Mouse (Mus musculus) intestine, postnatal 0 days (tissue): Measurements from ENCODE around the gene Prickle3. TPM values are rescaled to one million over a fixed set of nuclear protein-coding genes. Genes with fewer than 3 reads are reported as not detected.
A peak's percentile ranks its signal among the peaks of the same experiment; 100 is the strongest.

Experiments used
- ATAC-seq: fragments of 200-750 bp; cut with Nextera tagmentation; 2 replicates; pipeline ENCODE4 v1.8.0; 2017; ENCODE audit warnings: mild to moderate bottlenecking, moderate TSS enrichment, moderate library complexity
- H3K27ac ChIP-seq: fragments of 300-500 bp; sonication (generic); 2 replicates; pipeline ENCODE4 v1.5.1; 2014; ENCODE audit warnings: mild to moderate bottlenecking, low read depth, low read length, moderate library complexity
- H3K27me3 ChIP-seq: fragments of 300-500 bp; sonication (generic); replicated peaks from 2 replicates; pipeline ENCODE4 v1.6.1; 2014; ENCODE audit warnings: low read length, mixed read lengths; ENCODE audit not compliant: control insufficient read depth, insufficient read depth
- H3K36me3 ChIP-seq: fragments of 300-500 bp; sonication (generic); 2 replicates; pipeline ENCODE4 v1.6.1; 2014; ENCODE audit warnings: mild to moderate bottlenecking, moderate library complexity; ENCODE audit not compliant: control insufficient read depth, insufficient read depth
- H3K4me1 ChIP-seq: fragments of 300-500 bp; sonication (generic); replicated peaks from 2 replicates; pipeline ENCODE4 v1.6.1; 2014; ENCODE audit warnings: antibody characterized with exemption, low read length, mixed read lengths; ENCODE audit not compliant: control insufficient read depth, insufficient read depth
- H3K4me2 ChIP-seq: fragments of 300-500 bp; sonication (generic); replicated peaks from 2 replicates; pipeline ENCODE4 v1.6.1; 2014; ENCODE audit warnings: low read depth, mild to moderate bottlenecking, moderate library complexity
- H3K4me3 ChIP-seq: fragments of 300-500 bp; sonication (generic); 2 replicates; pipeline ENCODE4 v1.5.1; 2014; ENCODE audit warnings: low read depth, low read length
- H3K9ac ChIP-seq: fragments of 300-500 bp; sonication (generic); 2 replicates; pipeline ENCODE4 v1.6.1; 2014; ENCODE audit warnings: mild to moderate bottlenecking, low read depth, low read length
- H3K9me3 ChIP-seq: fragments of 300-500 bp; sonication (generic); 2 replicates; pipeline ENCODE4 v1.6.1; 2016; ENCODE audit warnings: mixed run types; ENCODE audit not compliant: control insufficient read depth
- CTCF ChIP-seq: sonication (generic); IDR thresholded peaks from 2 replicates; pipeline ENCODE4 v1.5.1; 2016; ENCODE audit warnings: low read depth, mild to moderate bottlenecking, control low read depth, antibody characterized with exemption, moderate library complexity
- WGBS: fragments of 180-500 bp; shearing (Covaris S2); extraction: QIAGEN DNeasy Blood & Tissue Kit; methylation state at CpG from one replicate; pipeline ENCODE4 v1.1.7; 2014; 5-methylcytosine and 5-hydroxymethylcytosine counted together
- polyA plus RNA-seq: library from polyadenylated mRNA; unstranded; fragments of >200 nt; fragmentation: Nextera tagmentation; extraction: Ambion mirVana; gene quantifications from 2 replicates; pipeline ENCODE4 v1.2.1, GENCODE M21; 2015

Gene Prickle3
- polyA plus RNA-seq, 1 experiment from 2014 or later = 3.4 TPM

GRCm38 (mm10) chrX:7670390-7670881 is 13.4 kb downstream of the Prickle3 start:
- H3K4me1 ChIP-seq = no peaks in the 10 kb centered on the region
- H3K9ac ChIP-seq = peak overlapping the region; percentile 60; the same call in 1 of the 2 replicates
- H3K27me3 ChIP-seq = no peaks in the 10 kb centered on the region
- TF ChIP-seq CTCF = no peak
- H3K36me3 ChIP-seq = peaks cover 10% of the 10 kb centered on the region; the same call in 1 of the 2 replicates
- H3K27ac ChIP-seq = peak overlapping the region; percentile 60
- 20% methylated on average over 18 of the region's 19 CpGs for WGBS
- H3K4me3 ChIP-seq = peak overlapping the region; percentile 51
- peak; percentile 61 for ATAC-seq
- no peaks in the 10 kb centered on the region for H3K9me3 ChIP-seq
- peak overlapping the region; percentile 67 for H3K4me2 ChIP-seq

DNA sequence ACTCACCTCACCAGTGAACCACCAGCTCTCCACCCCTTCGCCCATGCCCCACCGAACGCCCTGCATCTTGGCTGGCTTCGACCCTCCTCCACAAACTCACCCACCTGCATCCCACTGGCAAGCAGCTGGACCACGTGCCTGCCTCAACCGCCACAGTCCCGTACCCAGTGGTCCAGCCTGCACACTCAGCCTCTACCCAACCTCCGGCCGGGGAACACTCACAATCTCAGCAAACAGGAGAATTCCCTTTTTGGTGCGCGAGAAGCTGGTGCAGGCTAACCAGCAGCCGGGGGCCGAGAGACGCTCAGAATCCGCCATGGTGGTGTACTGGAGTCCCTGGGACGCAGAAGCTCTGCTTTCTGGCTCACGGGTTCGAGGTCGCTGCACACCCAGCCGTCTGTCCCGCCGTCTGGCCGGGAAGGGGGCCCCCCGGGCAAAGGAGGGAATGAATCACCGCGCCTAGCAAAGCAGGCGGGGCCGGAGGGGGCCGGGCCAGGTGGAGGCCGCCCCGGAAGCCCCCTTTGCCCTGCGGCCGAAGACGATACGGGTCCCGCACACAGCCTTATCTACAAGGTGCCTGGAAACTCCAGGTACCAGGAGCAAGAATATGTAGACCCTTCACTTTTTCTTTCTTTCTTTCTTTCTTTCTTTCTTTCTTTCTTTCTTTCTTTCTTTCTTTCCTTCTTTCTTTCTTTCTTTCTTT is 14.0 kb downstream of the Prickle3 start, which contains the start of gene Plp2:
Plp2 (minus strand) TSS at position 470 of the 703 bp plus-strand sequence.
- WGBS = 28% methylated on average over 35 of the region's 36 CpGs
- Histone ChIP-seq H3K27me3 (no peaks in the 10 kb centered on the region), H3K9ac (peak within 1 kb of the TSS; percentile 60), H3K4me3 (peak within 1 kb of the TSS; percentile 51), H3K27ac (peak within 1 kb of the TSS; percentile 60), H3K9me3 (no peaks in the 10 kb centered on the region), H3K36me3 (peaks cover 10% of the 10 kb centered on the region; the same call in 1 of the 2 replicates), H3K4me1 (no peaks in the 10 kb centered on the region), H3K4me2 (peak within 1 kb of the TSS; percentile 67)
- peak; percentile 52 for ATAC-seq
- no peak for TF ChIP-seq CTCF

- H3K36me3 ChIP-seq = no peaks in the 10 kb centered on the region
- no peak overlapping the region for H3K4me2 ChIP-seq
- 44% methylated on average over 6 of the region's 6 CpGs for WGBS
- H3K9ac ChIP-seq = no peak overlapping the region
- ATAC-seq = no peak
- H3K27me3 ChIP-seq = no peaks in the 10 kb centered on the region
- H3K4me1 ChIP-seq = no peaks in the 10 kb centered on the region
- TF ChIP-seq CTCF = no peak
- H3K27ac ChIP-seq = no peak overlapping the region
- H3K4me3 ChIP-seq = no peak overlapping the region
- no peaks in the 10 kb centered on the region for H3K9me3 ChIP-seq
Measured at GRCm38 (mm10) chrX:7672739-7673138, 15.7 kb downstream of the Prickle3 start.

GRCm38 (mm10) chrX:7673578-7674281 is 16.7 kb downstream of the Prickle3 start:
- H3K36me3 ChIP-seq = no peaks in the 10 kb centered on the region
- peak; percentile 39; the same call in 1 of the 2 replicates for ATAC-seq
- H3K9ac ChIP-seq = no peak overlapping the region
- no peaks in the 10 kb centered on the region for H3K9me3 ChIP-seq
- H3K4me2 ChIP-seq = peak overlapping the region; percentile 62
- H3K27ac ChIP-seq = 0 out of 2 replicates have a peak overlapping the region, but pooled peaks have one; percentile 21
- no peaks in the 10 kb centered on the region for H3K4me1 ChIP-seq
- 23% methylated on average over 11 of the region's 12 CpGs for WGBS
- peak; percentile 24 for TF ChIP-seq CTCF
- H3K4me3 ChIP-seq = peak overlapping the region; percentile 25
- H3K27me3 ChIP-seq = no peaks in the 10 kb centered on the region

DNA sequence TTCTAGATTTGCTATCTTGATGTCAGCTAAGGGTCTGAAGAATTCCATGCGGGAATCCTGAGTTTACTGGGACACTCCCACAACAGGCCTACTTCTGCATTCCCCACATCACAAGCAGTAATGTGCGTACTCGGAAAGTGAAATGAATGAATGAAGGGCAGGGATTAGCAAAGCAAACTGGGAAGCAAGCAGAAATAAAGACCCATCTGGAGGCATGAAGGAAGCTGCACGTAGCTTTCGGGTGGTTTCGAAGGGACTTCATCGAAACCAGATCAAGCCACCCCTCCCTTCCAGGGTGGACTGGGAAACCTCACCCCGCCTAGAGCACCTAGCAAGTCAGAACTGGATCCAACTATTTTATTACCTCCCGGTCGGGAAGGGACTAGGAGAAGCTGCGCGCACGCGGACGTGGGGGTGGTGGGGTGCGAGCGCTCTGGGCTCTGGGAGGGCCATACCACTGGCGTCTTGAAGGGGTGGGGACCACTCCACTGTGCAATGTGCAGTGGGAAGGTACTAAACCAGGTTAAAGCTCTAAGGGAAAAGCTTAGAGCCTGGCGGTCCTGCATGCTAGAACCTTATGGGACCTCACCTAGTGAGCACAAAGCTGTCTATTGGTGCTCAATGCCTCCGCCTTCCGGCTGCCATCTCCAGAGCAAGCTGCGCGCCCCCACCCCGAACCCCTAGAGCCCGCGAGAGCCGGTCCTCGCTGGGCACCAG is 17.4 kb downstream of the Prickle3 start:
- peak overlapping the region; percentile 62 for H3K4me2 ChIP-seq
- TF ChIP-seq CTCF = peak; percentile 13; the same call in 1 of the 2 replicates
- peak overlapping the region; percentile 25 for H3K4me3 ChIP-seq
- ATAC-seq = peak; percentile 50
- H3K27ac ChIP-seq = 0 out of 2 replicates have a peak overlapping the region, but pooled peaks have one; percentile 21
- no peaks in the 10 kb centered on the region for H3K9me3 ChIP-seq
- H3K4me1 ChIP-seq = no peaks in the 10 kb centered on the region
- H3K36me3 ChIP-seq = no peaks in the 10 kb centered on the region
- no peaks in the 10 kb centered on the region for H3K27me3 ChIP-seq
- WGBS = 28% methylated on average over 28 of the region's 28 CpGs
- H3K9ac ChIP-seq = 0 out of 2 replicates have a peak overlapping the region, but pooled peaks have one; percentile 17
